Mouse (Mus musculus) liver, embryonic 14.5 days (tissue): ENCODE results near the gene Fam189b. TPM values are rescaled to one million over a fixed set of nuclear protein-coding genes. Genes with fewer than 3 reads are reported as not detected.

Source experiments
- ATAC-seq: fragments of 200-750 bp; cut with Nextera tagmentation; 2 replicates; pipeline ENCODE4 v1.8.0; 2017; ENCODE audit warnings: moderate number of reproducible peaks, mild to moderate bottlenecking, moderate library complexity; ENCODE audit not compliant: insufficient read depth
- DNase-seq, 3 experiments: peaks; one replicate each; pipeline ENCODE4 v3.0.0-alpha.2; 2012 to 2013; ENCODE audit warnings: low read depth in 3 of 3, low spot score in 3 of 3
- H3K27ac ChIP-seq: fragments of 300-500 bp; sonication (generic); 2 replicates; pipeline ENCODE4 v1.5.1; 2014; ENCODE audit warnings: moderate library complexity, mild to moderate bottlenecking, control low read depth, inconsistent platforms
- H3K27me3 ChIP-seq: fragments of 300-500 bp; sonication (generic); 2 replicates; pipeline ENCODE4 v1.6.1; 2014; ENCODE audit warnings: mild to moderate bottlenecking, low read length, moderate library complexity; ENCODE audit not compliant: control insufficient read depth, insufficient read depth
- H3K36me3 ChIP-seq: fragments of 300-500 bp; sonication (generic); replicated peaks from 2 replicates; pipeline ENCODE4 v1.6.1; 2014; ENCODE audit warnings: low read depth; ENCODE audit not compliant: control insufficient read depth, insufficient read depth
- H3K4me1 ChIP-seq, 2 experiments: fragments of 200-500 bp in 1 of 2; fragments of 300-500 bp in 1 of 2; sonication (generic) in 1 of 2; replicated peaks; 2 replicates each; pipeline ENCODE4 v1.6.1; 2012 to 2014; ENCODE audit warnings: antibody characterized with exemption in 1 of 2, inconsistent platforms in 1 of 2, low read length in 1 of 2; ENCODE audit not compliant: control insufficient read depth in 2 of 2, insufficient read depth in 2 of 2
- H3K4me2 ChIP-seq: fragments of 300-500 bp; sonication (generic); 2 replicates; pipeline ENCODE4 v1.6.1; 2014; ENCODE audit warnings: low read depth, mild to moderate bottlenecking, control low read depth, moderate library complexity
- H3K4me3 ChIP-seq, 2 experiments: fragments of 200-500 bp in 1 of 2; fragments of 300-500 bp in 1 of 2; sonication (generic) in 1 of 2; 2 replicates each; pipeline ENCODE4 v1.5.1; 2012 to 2014; ENCODE audit warnings: low read depth in 2 of 2, low read length in 2 of 2, mild to moderate bottlenecking in 2 of 2, control low read depth in 1 of 2, inconsistent platforms in 1 of 2, moderate library complexity in 1 of 2; ENCODE audit not compliant: insufficient read depth in 1 of 2
- H3K9ac ChIP-seq: fragments of 300-500 bp; sonication (generic); replicated peaks from 2 replicates; pipeline ENCODE4 v1.6.1; 2014; ENCODE audit warnings: mild to moderate bottlenecking, control low read depth, moderate library complexity
- H3K9me3 ChIP-seq: fragments of 300-500 bp; sonication (generic); 2 replicates; pipeline ENCODE4 v1.6.1; 2016; ENCODE audit warnings: low read length, mixed read lengths; ENCODE audit not compliant: control insufficient read depth
- CTCF ChIP-seq: IDR thresholded peaks from 2 replicates; pipeline ENCODE4 v1.5.1; 2016; ENCODE audit warnings: antibody characterized with exemption, low read depth, control low read depth
- EP300 ChIP-seq: IDR thresholded peaks from 2 replicates; pipeline ENCODE4 v1.6.1; 2016; ENCODE audit warnings: antibody characterized with exemption, low read depth
- WGBS: fragments of 180-500 bp; shearing (Covaris S2); extraction: QIAGEN DNeasy Blood & Tissue Kit; methylation state at CpG from one replicate; pipeline ENCODE4 v1.1.7; 2014; ENCODE audit not compliant: insufficient replicate concordance; 5-methylcytosine and 5-hydroxymethylcytosine counted together
- polyA plus RNA-seq, 2 experiments: library from polyadenylated mRNA; depleted of rRNA in 1 of 2; stranded (reverse) in 1 of 2; unstranded in 1 of 2; fragments of >200 nt; fragmentation: Nextera tagmentation in 1 of 2; extraction: Ambion mirVana in 1 of 2; gene quantifications; 2 replicates each; pipeline versions ENCODE4 v1.2.1 to v1.2.3; 2012 to 2014

The Fam189b gene
- polyA plus RNA-seq, 2 experiments, result 1.7 to 3.6 TPM

DNA sequence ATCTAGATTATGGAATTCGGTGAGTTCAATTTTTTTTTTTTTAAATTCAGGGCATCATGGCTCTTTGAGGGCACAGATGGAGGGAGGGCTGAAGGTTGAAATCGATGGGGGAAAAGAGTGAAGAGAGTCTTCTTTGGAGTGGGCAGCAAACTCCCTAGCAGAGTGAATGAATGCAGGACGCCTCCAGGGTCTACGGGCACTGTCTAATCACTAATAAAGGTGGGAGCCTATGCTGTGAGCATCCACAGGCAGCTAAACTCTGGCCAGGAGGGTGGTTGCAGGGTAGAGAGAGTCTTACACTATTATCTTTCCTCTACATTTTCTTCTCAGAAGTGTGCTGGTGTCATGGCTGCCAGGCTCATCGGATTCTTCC lies 20.2 kb downstream of the Fam189b start:
- DNase-seq (no peak), ATAC-seq (peak; percentile 26; the same call in 1 of the 2 replicates)
- Histone ChIP-seq H3K4me2 (peak overlapping the region; percentile 80), H3K36me3 (peaks cover 7% of the 10 kb centered on the region; the same call in 1 of the 2 replicates), H3K9ac (peak overlapping the region; percentile 64), H3K9me3 (no peaks in the 10 kb centered on the region), H3K4me3 (peak overlapping the region; percentile 64 to 95), H3K27ac (peak overlapping the region; percentile 38), H3K27me3 (no peaks in the 10 kb centered on the region), H3K4me1 (peaks cover 0 to 5% of the 10 kb centered on the region in 2 experiments; a peak in 3 of 4 replicates)
- WGBS, result 26% methylated on average over 5 of the region's 5 CpGs
- TF ChIP-seq CTCF, result no peak
- TF ChIP-seq EP300, result no peak

DNA sequence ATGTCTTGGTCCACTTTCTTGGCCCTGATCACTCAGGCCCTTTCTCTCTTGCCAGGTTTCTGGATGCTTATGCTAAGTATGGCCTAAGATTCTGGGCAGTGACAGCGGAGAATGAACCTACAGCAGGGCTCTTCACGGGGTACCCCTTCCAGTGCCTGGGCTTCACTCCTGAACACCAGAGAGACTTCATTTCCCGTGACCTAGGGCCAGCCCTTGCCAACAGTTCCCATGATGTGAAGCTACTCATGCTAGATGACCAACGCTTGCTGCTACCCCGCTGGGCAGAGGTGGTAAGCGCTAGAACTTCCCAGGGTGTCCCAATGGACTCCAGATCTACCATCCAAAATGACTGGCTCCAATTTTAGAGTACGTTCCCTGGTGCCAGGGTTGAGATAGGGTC lies 23.1 kb downstream of the Fam189b start:
- DNase-seq (no peak), ATAC-seq (no peak)
- Histone ChIP-seq H3K9me3 (no peaks in the 10 kb centered on the region), H3K9ac (no peak overlapping the region), H3K27me3 (no peaks in the 10 kb centered on the region), H3K4me2 (no peak overlapping the region), H3K4me3 (no peak overlapping the region), H3K4me1 (peaks cover 0 to 5% of the 10 kb centered on the region in 2 experiments; a peak in 3 of 4 replicates), H3K27ac (no peak overlapping the region), H3K36me3 (peaks cover 18% of the 10 kb centered on the region)
- 84% methylated on average over 7 of the region's 7 CpGs for WGBS
- TF ChIP-seq EP300, result no peak
- TF ChIP-seq CTCF, result no peak

DNA sequence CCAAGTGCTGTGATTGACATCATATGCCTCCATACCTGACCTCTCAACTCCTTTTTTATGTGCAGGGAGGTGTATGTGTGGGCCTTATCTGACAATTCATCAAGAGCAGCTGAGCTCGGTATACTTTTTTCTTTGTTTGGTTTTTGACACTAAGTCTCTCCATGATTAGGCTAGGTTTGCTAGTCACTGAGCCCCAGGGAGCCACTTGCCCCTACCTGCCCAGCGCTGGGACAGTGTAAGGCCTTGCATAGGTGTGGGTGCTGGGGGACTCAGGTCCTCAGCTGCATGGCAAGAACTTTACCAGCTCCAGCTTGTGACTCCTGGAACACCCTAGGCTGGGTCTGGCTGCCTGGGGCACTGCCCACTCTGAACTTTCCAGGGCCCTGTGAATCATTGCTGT lies 23.8 kb downstream of the Fam189b start:
- H3K4me2 ChIP-seq, result no peak overlapping the region
- peaks cover 18% of the 10 kb centered on the region for H3K36me3 ChIP-seq
- H3K9me3 ChIP-seq, result no peaks in the 10 kb centered on the region
- no peak for TF ChIP-seq CTCF
- no peak for TF ChIP-seq EP300
- H3K4me3 ChIP-seq, result no peak overlapping the region
- DNase-seq (no peak), ATAC-seq (no peak)
- H3K27ac ChIP-seq, result no peak overlapping the region
- H3K4me1 ChIP-seq, result peaks cover 0 to 5% of the 10 kb centered on the region in 2 experiments; a peak in 3 of 4 replicates
- H3K27me3 ChIP-seq, result no peaks in the 10 kb centered on the region
- 76% methylated on average over 2 of the region's 2 CpGs for WGBS
- no peak overlapping the region for H3K9ac ChIP-seq

DNA sequence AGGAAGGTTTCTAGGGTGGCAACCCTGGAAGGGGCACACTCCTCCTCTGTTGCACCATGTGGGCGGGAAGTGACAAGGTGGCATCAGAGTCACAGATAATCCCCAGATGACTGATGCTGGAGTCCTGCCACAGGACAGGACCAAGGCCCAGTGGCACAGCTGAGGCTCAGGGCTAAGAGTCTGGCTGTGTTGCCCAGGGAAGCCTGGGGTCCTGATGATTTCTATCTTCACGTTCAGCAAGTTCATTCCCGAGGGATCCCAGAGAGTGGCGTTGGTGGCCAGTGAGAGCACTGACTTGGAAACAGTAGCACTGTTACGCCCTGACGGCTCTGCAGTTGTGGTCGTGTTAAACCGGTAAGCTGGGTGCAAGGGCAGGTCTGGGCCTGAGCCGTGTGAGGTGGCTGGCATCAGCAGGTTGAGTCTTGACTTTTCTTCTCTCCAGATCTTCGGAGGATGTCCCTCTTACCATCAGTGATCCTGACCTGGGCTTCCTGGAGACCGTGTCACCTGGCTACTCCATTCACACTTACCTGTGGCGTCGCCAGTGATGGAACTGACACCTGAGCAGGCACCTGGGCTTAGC lies 25.2 kb downstream of the Fam189b start:
- no peak for ATAC-seq
- no peak for DNase-seq
- H3K4me2 ChIP-seq, result no peak overlapping the region
- peaks cover 8% of the 10 kb centered on the region in 2 experiments for H3K4me1 ChIP-seq
- no peak for TF ChIP-seq CTCF
- no peak overlapping the region for H3K4me3 ChIP-seq
- H3K9ac ChIP-seq, result no peak overlapping the region
- 82% methylated on average over 13 of the region's 13 CpGs for WGBS
- no peaks in the 10 kb centered on the region for H3K27me3 ChIP-seq
- H3K36me3 ChIP-seq, result peaks cover 18% of the 10 kb centered on the region
- no peak overlapping the region for H3K27ac ChIP-seq
- no peaks in the 10 kb centered on the region for H3K9me3 ChIP-seq

DNA sequence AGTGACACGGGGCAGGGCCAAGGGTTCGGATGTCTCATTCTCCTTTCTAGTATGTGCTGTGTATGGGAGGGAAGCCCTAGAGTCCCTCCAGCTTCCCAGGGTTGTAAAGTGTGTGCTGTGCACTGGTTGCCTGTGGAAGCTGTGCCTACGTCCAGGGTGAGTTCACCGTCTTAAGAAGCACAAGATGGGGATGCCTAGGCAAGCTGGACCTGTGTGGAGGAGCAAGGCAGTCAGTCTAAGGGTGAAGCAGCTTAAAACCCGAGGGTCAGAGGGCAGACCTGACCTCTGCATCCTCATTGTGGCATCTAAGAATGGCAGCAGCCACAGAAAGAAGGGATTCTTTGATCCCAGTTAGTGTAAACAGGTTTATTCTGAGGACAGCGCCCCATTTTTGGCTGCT lies 25.8 kb downstream of the Fam189b start:
- Histone ChIP-seq H3K36me3 (peaks cover 18% of the 10 kb centered on the region), H3K9ac (no peak overlapping the region), H3K9me3 (no peaks in the 10 kb centered on the region), H3K4me2 (no peak overlapping the region), H3K27me3 (no peaks in the 10 kb centered on the region), H3K4me1 (peaks cover 5 to 9% of the 10 kb centered on the region in 2 experiments), H3K4me3 (no peak overlapping the region), H3K27ac (no peak overlapping the region)
- WGBS, result 76% methylated on average over 6 of the region's 6 CpGs
- ATAC-seq (no peak), DNase-seq (no peak)
- TF ChIP-seq EP300, result no peak
- no peak for TF ChIP-seq CTCF
